Mouse (Mus musculus): ENCODE measurements around the gene Farp1. TPM values are rescaled to one million over a fixed set of nuclear protein-coding genes. Genes with fewer than 3 reads are reported as not detected.

Farp1 gene
- polyA plus RNA-seq, 1 experiment from 2014 or later = 15.8 TPM

GRCm38 (mm10) chr14:121110492-121111267 is 75.7 kb downstream of the Farp1 start:
- H3K4me2 ChIP-seq (replicated peaks) = no peak overlapping the region
- ATAC-seq = peak; percentile 62
- peak overlapping the region; percentile 46 for H3K27ac ChIP-seq
- no peak overlapping the region for H3K4me3 ChIP-seq (replicated peaks)
- peaks cover 42% of the 10 kb centered on the region for H3K4me1 ChIP-seq (replicated peaks)
- H3K9ac ChIP-seq = no peak overlapping the region
- 0 out of 2 replicates have a peak, but pooled peaks cover 4% of the 10 kb centered on the region for H3K36me3 ChIP-seq
- WGBS = 56% methylated on average over 13 of the region's 13 CpGs
- H3K9me3 ChIP-seq = no peaks in the 10 kb centered on the region
- no peaks in the 10 kb centered on the region for H3K27me3 ChIP-seq (replicated peaks)

GRCm38 (mm10) chr14:121112061-121112460 is 77.1 kb downstream of the Farp1 start:
- Histone ChIP-seq H3K4me3 (replicated peaks) (no peak overlapping the region), H3K4me1 (replicated peaks) (peaks cover 28% of the 10 kb centered on the region), H3K27ac (0 out of 2 replicates have a peak overlapping the region, but pooled peaks have one; percentile 46), H3K9me3 (no peaks in the 10 kb centered on the region), H3K36me3 (0 out of 2 replicates have a peak, but pooled peaks cover 4% of the 10 kb centered on the region), H3K9ac (no peak overlapping the region), H3K27me3 (replicated peaks) (no peaks in the 10 kb centered on the region), H3K4me2 (replicated peaks) (no peak overlapping the region)
- 82% methylated on average over 8 of the region's 8 CpGs for WGBS
- ATAC-seq = no peak

- no peak for ATAC-seq
Measured at GRCm38 (mm10) chr14:121113785-121114184, 78.8 kb downstream of the Farp1 start.

GRCm38 (mm10) chr14:121116696-121117095 is 81.7 kb downstream of the Farp1 start:
- ATAC-seq = no peak; the same call in 1 of the 2 replicates
- H3K27ac ChIP-seq = no peak overlapping the region
- no peak overlapping the region for H3K9ac ChIP-seq
- no peaks in the 10 kb centered on the region for H3K4me1 ChIP-seq (replicated peaks)
- 0 out of 2 replicates have a peak, but pooled peaks cover 4% of the 10 kb centered on the region for H3K36me3 ChIP-seq
- no peaks in the 10 kb centered on the region for H3K9me3 ChIP-seq
- 64% methylated on average over 4 of the region's 4 CpGs for WGBS
- H3K27me3 ChIP-seq (replicated peaks) = no peaks in the 10 kb centered on the region
- H3K4me3 ChIP-seq (replicated peaks) = no peak overlapping the region
- H3K4me2 ChIP-seq (replicated peaks) = no peak overlapping the region

More at GRCm38 (mm10) chr14:121113785-121114184, 78.8 kb downstream of the Farp1 start:
- Histone ChIP-seq H3K4me3 (replicated peaks) (no peak overlapping the region), H3K4me1 (replicated peaks) (peaks cover 15% of the 10 kb centered on the region), H3K27ac (no peak overlapping the region), H3K9me3 (no peaks in the 10 kb centered on the region), H3K4me2 (replicated peaks) (no peak overlapping the region), H3K36me3 (0 out of 2 replicates have a peak, but pooled peaks cover 4% of the 10 kb centered on the region), H3K27me3 (replicated peaks) (no peaks in the 10 kb centered on the region), H3K9ac (no peak overlapping the region)
- 93% methylated on average over 6 of the region's 6 CpGs for WGBS

GRCm38 (mm10) chr14:121118860-121119259 is 83.9 kb downstream of the Farp1 start:
- WGBS = 78% methylated on average over 7 of the region's 7 CpGs

GRCm38 (mm10) chr14:121121664-121122063 is 86.7 kb downstream of the Farp1 start:
- H3K27ac ChIP-seq = no peak overlapping the region
- no peaks in the 10 kb centered on the region for H3K27me3 ChIP-seq (replicated peaks)
- H3K9me3 ChIP-seq = no peaks in the 10 kb centered on the region
- ATAC-seq = no peak
- no peak overlapping the region for H3K4me2 ChIP-seq (replicated peaks)
- no peak overlapping the region for H3K9ac ChIP-seq
- 45% methylated on average over 3 of the region's 3 CpGs for WGBS
- no peaks in the 10 kb centered on the region for H3K36me3 ChIP-seq
- H3K4me1 ChIP-seq (replicated peaks) = peaks cover 8% of the 10 kb centered on the region
- no peak overlapping the region for H3K4me3 ChIP-seq (replicated peaks)

More at GRCm38 (mm10) chr14:121118860-121119259, 83.9 kb downstream of the Farp1 start:
- H3K36me3 ChIP-seq = 0 out of 2 replicates have a peak, but pooled peaks cover 4% of the 10 kb centered on the region
- no peaks in the 10 kb centered on the region for H3K9me3 ChIP-seq
- H3K4me1 ChIP-seq (replicated peaks) = peaks cover 8% of the 10 kb centered on the region
- no peak overlapping the region for H3K4me2 ChIP-seq (replicated peaks)
- ATAC-seq = no peak
- H3K9ac ChIP-seq = no peak overlapping the region
- H3K27ac ChIP-seq = no peak overlapping the region
- H3K4me3 ChIP-seq (replicated peaks) = no peak overlapping the region
- no peaks in the 10 kb centered on the region for H3K27me3 ChIP-seq (replicated peaks)

GRCm38 (mm10) chr14:121122852-121123251 is 87.9 kb downstream of the Farp1 start:
- Histone ChIP-seq H3K4me1 (replicated peaks) (peaks cover 8% of the 10 kb centered on the region), H3K27ac (no peak overlapping the region)
- peak; percentile 69 for ATAC-seq

GRCm38 (mm10) chr14:121124409-121125010 is 89.5 kb downstream of the Farp1 start:
- 80% methylated on average over 8 of the region's 8 CpGs for WGBS

More at GRCm38 (mm10) chr14:121122852-121123251, 87.9 kb downstream of the Farp1 start:
- H3K9ac ChIP-seq = no peak overlapping the region
- H3K27me3 ChIP-seq (replicated peaks) = no peaks in the 10 kb centered on the region
- H3K4me2 ChIP-seq (replicated peaks) = no peak overlapping the region
- no peak overlapping the region for H3K4me3 ChIP-seq (replicated peaks)
- no peaks in the 10 kb centered on the region for H3K36me3 ChIP-seq
- 19% methylated on average over 2 of the region's 2 CpGs for WGBS
- H3K9me3 ChIP-seq = no peaks in the 10 kb centered on the region

GRCm38 (mm10) chr14:121125651-121126050 is 90.7 kb downstream of the Farp1 start:
- H3K4me3 ChIP-seq (replicated peaks) = no peak overlapping the region
- peaks cover 16% of the 10 kb centered on the region for H3K4me1 ChIP-seq (replicated peaks)
- ATAC-seq = no peak
- H3K27me3 ChIP-seq (replicated peaks) = no peaks in the 10 kb centered on the region
- H3K27ac ChIP-seq = no peak overlapping the region
- H3K4me2 ChIP-seq (replicated peaks) = no peak overlapping the region
- 91% methylated on average over 3 of the region's 3 CpGs for WGBS
- H3K9ac ChIP-seq = no peak overlapping the region
- no peaks in the 10 kb centered on the region for H3K36me3 ChIP-seq
- no peaks in the 10 kb centered on the region for H3K9me3 ChIP-seq

More at GRCm38 (mm10) chr14:121124409-121125010, 89.5 kb downstream of the Farp1 start:
- Histone ChIP-seq H3K36me3 (no peaks in the 10 kb centered on the region), H3K4me3 (replicated peaks) (no peak overlapping the region), H3K4me1 (replicated peaks) (peaks cover 15% of the 10 kb centered on the region), H3K9me3 (no peaks in the 10 kb centered on the region), H3K9ac (no peak overlapping the region), H3K27me3 (replicated peaks) (no peaks in the 10 kb centered on the region), H3K27ac (no peak overlapping the region), H3K4me2 (replicated peaks) (no peak overlapping the region)
- no peak for ATAC-seq

GRCm38 (mm10) chr14:121126291-121126690 is 91.3 kb downstream of the Farp1 start:
- WGBS = 81% methylated on average over 4 of the region's 4 CpGs
- Histone ChIP-seq H3K36me3 (no peaks in the 10 kb centered on the region), H3K4me3 (replicated peaks) (no peak overlapping the region), H3K27ac (no peak overlapping the region), H3K9ac (no peak overlapping the region), H3K9me3 (no peaks in the 10 kb centered on the region), H3K27me3 (replicated peaks) (no peaks in the 10 kb centered on the region), H3K4me1 (replicated peaks) (peaks cover 18% of the 10 kb centered on the region), H3K4me2 (replicated peaks) (no peak overlapping the region)
- ATAC-seq = no peak

- no peaks in the 10 kb centered on the region for H3K9me3 ChIP-seq
- WGBS = 43% methylated on average over 19 of the region's 20 CpGs
- H3K27me3 ChIP-seq (replicated peaks) = no peaks in the 10 kb centered on the region
- H3K4me3 ChIP-seq (replicated peaks) = no peak overlapping the region
- H3K36me3 ChIP-seq = no peaks in the 10 kb centered on the region
- peak; percentile 85 for ATAC-seq
- H3K9ac ChIP-seq = no peak overlapping the region
- H3K4me2 ChIP-seq (replicated peaks) = peak overlapping the region; percentile 46
- H3K4me1 ChIP-seq (replicated peaks) = peaks cover 10% of the 10 kb centered on the region; the same call in 1 of the 2 replicates
- H3K27ac ChIP-seq = peak overlapping the region; percentile 54
Measured at GRCm38 (mm10) chr14:121128858-121129800, 94.1 kb downstream of the Farp1 start.
